8 mouse cellular contexts compared by ENCODE assay signal in the genomic region with DNA sequence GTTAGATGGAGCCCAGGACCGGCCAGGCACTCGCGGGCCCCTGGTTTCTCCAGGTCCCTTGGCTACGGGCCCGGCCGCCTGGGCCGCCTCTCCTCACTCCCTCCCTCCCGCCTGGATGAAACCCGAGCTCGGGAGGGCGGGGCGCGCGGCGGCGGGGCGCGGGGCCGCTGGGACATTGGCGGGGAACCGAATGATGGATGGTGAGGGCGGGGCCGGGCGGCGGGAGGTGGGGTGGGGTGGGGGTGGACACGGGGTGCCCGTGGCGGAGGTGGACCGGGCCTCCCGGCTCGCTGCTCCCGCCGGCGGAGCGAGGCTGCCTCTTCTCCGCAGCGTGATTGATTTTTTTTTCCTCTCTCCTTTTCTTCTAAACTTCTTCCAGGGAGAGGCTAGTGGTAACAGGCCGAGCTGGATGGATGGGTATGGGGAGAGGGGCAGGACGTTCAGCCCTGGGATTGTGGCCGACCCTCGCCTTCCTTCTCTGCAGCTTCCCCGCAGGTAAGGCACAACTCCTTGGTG. TPM values are rescaled to one million over a fixed set of nuclear protein-coding genes. Genes with fewer than 3 reads are reported as not detected.
A peak's percentile ranks its signal among the peaks of the same experiment; 100 is the strongest.
DNase-seq lines count a peak whose midpoint lies in the region; ATAC-seq and TF ChIP-seq lines count a peak whose summit lies in the region.

No protein-coding gene starts in this region.

- no peaks in the 10 kb centered on the region for H3K79me2 ChIP-seq in CH12.LX (replicated peaks; ENCODE audit: control insufficient read depth, extremely low read depth, insufficient read depth, poor library complexity, severe bottlenecking)

- H3K4me1 ChIP-seq in CH12.LX (ENCODE audit: control insufficient read depth in 1 of 2, insufficient read depth in 2 of 2), result peaks cover 4 to 47% of the 10 kb centered on the region in 2 experiments
- peaks cover 6% of the 10 kb centered on the region for H3K4me1 ChIP-seq in brown adipose tissue, adult 24 weeks (ENCODE audit: control insufficient read depth, insufficient read depth, insufficient read length, low read length)
- H3K4me1 ChIP-seq in forebrain, embryonic 12.5 days, result peaks cover 77% of the 10 kb centered on the region
- H3K4me1 ChIP-seq in heart, embryonic 14.5 days (ENCODE audit: control insufficient read depth in 2 of 2, insufficient read depth in 2 of 2, low read length in 2 of 2), result peaks cover 13 to 20% of the 10 kb centered on the region in 2 experiments
- H3K4me1 ChIP-seq in liver, embryonic 16.5 days (ENCODE audit: control insufficient read depth, low read depth, low read length), result no peaks in the 10 kb centered on the region
- peaks cover 17% of the 10 kb centered on the region for H3K4me1 ChIP-seq in olfactory bulb, adult 2 months (ENCODE audit: control insufficient read depth, insufficient read depth, low read length)

- ATAC-seq in forebrain, embryonic 12.5 days (ENCODE audit: low FRiP score), result peak; percentile 87
- peak; percentile 90 for ATAC-seq in heart, embryonic 14.5 days (ENCODE audit: insufficient number of reproducible peaks, insufficient read depth, low FRiP score, low read depth)
- ATAC-seq in liver, embryonic 16.5 days (ENCODE audit: low read depth), result peak; percentile 77

- in situ Hi-C loops in CH12.LX (cut with MboI; ENCODE audit: low pct_ligation_motif_present, low pct_unique_long_range_greater_than_20kb, low sequenced_read_pairs), result loop anchor here (25.0 kb wide), 1 partner anchor 1004 kb away; no protein-coding TSS in a partner anchor

- peak overlapping the region in 2 of 3 experiments; percentile 9 to 24 for H3K4me3 ChIP-seq in CH12.LX (replicated peaks in 1 of 3; ENCODE audit: low read depth in 2 of 3, low read length in 2 of 3, poor library complexity in 1 of 3)
- H3K4me3 ChIP-seq in brown adipose tissue, adult 24 weeks (ENCODE audit: insufficient read depth, low read depth, low read length), result peak overlapping the region; percentile 74
- peak overlapping the region; percentile 80 for H3K4me3 ChIP-seq in forebrain, embryonic 12.5 days (replicated peaks)
- H3K4me3 ChIP-seq in heart, embryonic 14.5 days (ENCODE audit: control insufficient read depth in 1 of 2, insufficient read depth in 1 of 2, low read depth in 1 of 2, low read length in 2 of 2), result peak overlapping the region; percentile 70 to 81
- peak overlapping the region; percentile 44 for H3K4me3 ChIP-seq in liver, embryonic 16.5 days (ENCODE audit: low read depth, low read length)
- H3K4me3 ChIP-seq in olfactory bulb, adult 2 months (ENCODE audit: insufficient read depth, low read depth, low read length), result peak overlapping the region; percentile 36

- TF ChIP-seq RAD21 in CH12.LX (IDR thresholded peaks at IDR 0.05; ENCODE audit: low read depth, low read length), result no peak

- H3K36me3 ChIP-seq in CH12.LX (replicated peaks in 1 of 2; ENCODE audit: control insufficient read depth in 1 of 2, insufficient read depth in 1 of 2, low read length in 1 of 2), result no peaks in the 10 kb centered on the region
- peaks cover 22% of the 10 kb centered on the region for H3K36me3 ChIP-seq in forebrain, embryonic 12.5 days (replicated peaks)
- no peaks in the 10 kb centered on the region for H3K36me3 ChIP-seq in heart, embryonic 14.5 days (ENCODE audit: control insufficient read depth, insufficient read depth, low read length)
- H3K36me3 ChIP-seq in liver, embryonic 16.5 days (ENCODE audit: control insufficient read depth, insufficient read depth), result no peaks in the 10 kb centered on the region

- peak overlapping the region; percentile 68 for H3K4me2 ChIP-seq in CH12.LX (ENCODE audit: insufficient read depth, low read depth, poor library complexity, severe bottlenecking)
- peak overlapping the region; percentile 85 for H3K4me2 ChIP-seq in forebrain, embryonic 12.5 days
- H3K4me2 ChIP-seq in heart, embryonic 14.5 days (ENCODE audit: low read length), result peak overlapping the region; percentile 100
- H3K4me2 ChIP-seq in liver, embryonic 16.5 days (ENCODE audit: low read depth, low read length), result peak overlapping the region; percentile 58

- H3K27ac ChIP-seq in CH12.LX (ENCODE audit: insufficient read depth, low read depth), result no peak overlapping the region
- peak overlapping the region; percentile 53 for H3K27ac ChIP-seq in brown adipose tissue, adult 24 weeks (replicated peaks; ENCODE audit: low read depth, low read length)
- peak overlapping the region; percentile 93 for H3K27ac ChIP-seq in forebrain, embryonic 12.5 days
- H3K27ac ChIP-seq in heart, embryonic 14.5 days (replicated peaks in 1 of 2; ENCODE audit: control insufficient read depth in 1 of 2, insufficient read depth in 1 of 2, low read depth in 2 of 2, low read length in 2 of 2), result peak overlapping the region; percentile 69 to 74
- no peak overlapping the region for H3K27ac ChIP-seq in liver, embryonic 16.5 days (ENCODE audit: low read length)
- H3K27ac ChIP-seq in olfactory bulb, adult 2 months (ENCODE audit: insufficient read depth, low read depth, low read length), result no peak overlapping the region

- H3K27me3 ChIP-seq in CH12.LX (replicated peaks), result peaks cover 25% of the 10 kb centered on the region
- no peaks in the 10 kb centered on the region for H3K27me3 ChIP-seq in forebrain, embryonic 12.5 days
- peaks cover 37% of the 10 kb centered on the region for H3K27me3 ChIP-seq in heart, embryonic 14.5 days (ENCODE audit: control insufficient read depth, insufficient read depth, low read length)
- peaks cover 51% of the 10 kb centered on the region for H3K27me3 ChIP-seq in liver, embryonic 16.5 days (ENCODE audit: control insufficient read depth, insufficient read depth, low read depth, low read length)

- no peak overlapping the region; the same call in 1 of the 2 replicates for H3K9ac ChIP-seq in CH12.LX (ENCODE audit: insufficient read depth, low read depth)
- peak overlapping the region; percentile 89 for H3K9ac ChIP-seq in forebrain, embryonic 12.5 days
- H3K9ac ChIP-seq in heart, embryonic 14.5 days (ENCODE audit: low read length), result peak overlapping the region; percentile 85
- H3K9ac ChIP-seq in liver, embryonic 16.5 days (ENCODE audit: low read depth, low read length), result no peak overlapping the region; the same call in 1 of the 2 replicates

- H3K9me3 ChIP-seq in CH12.LX (replicated peaks; ENCODE audit: low read length), result no peaks in the 10 kb centered on the region
- H3K9me3 ChIP-seq in forebrain, embryonic 12.5 days, result no peaks in the 10 kb centered on the region
- H3K9me3 ChIP-seq in heart, embryonic 14.5 days (ENCODE audit: control insufficient read depth, low read length), result no peaks in the 10 kb centered on the region
- no peaks in the 10 kb centered on the region for H3K9me3 ChIP-seq in liver, embryonic 16.5 days (replicated peaks; ENCODE audit: control insufficient read depth, low read length)

- under 1% methylated on average over 30 of the region's 42 CpGs for WGBS in forebrain, embryonic 12.5 days
- 2% methylated on average over 28 of the region's 42 CpGs for WGBS in heart, embryonic 14.5 days
- 1% methylated on average over 35 of the region's 42 CpGs for WGBS in liver, embryonic 16.5 days (ENCODE audit: insufficient replicate concordance)
- WGBS in olfactory bulb, adult 2 months, result 2% methylated on average over 39 of the region's 42 CpGs

- DNase-seq in CH12.LX (ENCODE audit: extremely low read depth), result no peak
- DNase-seq in kidney, postnatal 10 days, result peak; percentile 96
- peak; percentile 84 for DNase-seq in yolk sac, embryonic 10.5 days (ENCODE audit: low spot score)

- TF ChIP-seq CTCF in CH12.LX (conservative IDR thresholded peaks at IDR 0.05 in 1 of 2, IDR thresholded peaks at IDR 0.05 in 1 of 2; ENCODE audit: low read depth in 2 of 2, low read length in 2 of 2), result no peak
- TF ChIP-seq CTCF in olfactory bulb, adult 2 months (IDR thresholded peaks at IDR 0.05; ENCODE audit: insufficient read depth, low read depth, low read length), result no peak

- no peak for TF ChIP-seq POLR2A in CH12.LX (IDR thresholded peaks at IDR 0.05; ENCODE audit: low read depth, low read length)
- TF ChIP-seq POLR2A in olfactory bulb, adult 2 months (IDR thresholded peaks at IDR 0.05; ENCODE audit: insufficient read depth, low read depth, low read length), result no peak

- no peak for TF ChIP-seq EP300 in CH12.LX (IDR thresholded peaks at IDR 0.05; ENCODE audit: low read length)

- dilution Hi-C loops in CH12.LX (cut with MboI; ENCODE audit: extremely low pct_ligation_motif_present, extremely low pct_unique_long_range_greater_than_20kb, low sequenced_read_pairs), result no loop called here

TF ChIP-seq in CH12.LX, 34 proteins besides CTCF, POLR2A, EP300 and RAD21 (continues in another document):
- no peak for TF ChIP-seq RCOR1 (conservative IDR thresholded peaks at IDR 0.05; ENCODE audit: low read depth, low read length)
- no peak for TF ChIP-seq JUND (conservative IDR thresholded peaks at IDR 0.05; ENCODE audit: low read depth, low read length)
- no peak for TF ChIP-seq MAFK (IDR thresholded peaks at IDR 0.05; ENCODE audit: insufficient replicate concordance, low read length)
- no peak for TF ChIP-seq NELFE (IDR thresholded peaks at IDR 0.05; ENCODE audit: low read depth, low read length)
- no peak for TF ChIP-seq ELF1 (IDR thresholded peaks at IDR 0.05; ENCODE audit: low read depth, low read length)
- no peak for TF ChIP-seq PAX5 (IDR thresholded peaks at IDR 0.05; ENCODE audit: low read length)
- TF ChIP-seq MYC (IDR thresholded peaks at IDR 0.05; ENCODE audit: low read depth, low read length), result no peak
- no peak for TF ChIP-seq HCFC1 (IDR thresholded peaks at IDR 0.05; ENCODE audit: low read depth, low read length)
- no peak for TF ChIP-seq SIN3A (IDR thresholded peaks at IDR 0.05; ENCODE audit: low read length)
- no peak for TF ChIP-seq KAT2A (IDR thresholded peaks at IDR 0.05; ENCODE audit: insufficient replicate concordance, low read length)
- TF ChIP-seq MAX (IDR thresholded peaks at IDR 0.05; ENCODE audit: low read length), result no peak
- TF ChIP-seq TBP (conservative IDR thresholded peaks at IDR 0.05; ENCODE audit: low read depth, low read length), result no peak
- TF ChIP-seq GABPA (IDR thresholded peaks at IDR 0.05; ENCODE audit: insufficient replicate concordance, low read depth, low read length), result no peak
- no peak for TF ChIP-seq USF2 (conservative IDR thresholded peaks at IDR 0.05; ENCODE audit: low read depth, low read length)
- no peak for TF ChIP-seq UBTF (IDR thresholded peaks at IDR 0.05; ENCODE audit: low read depth, low read length)

RNA-seq across cellular contexts. Expression of a gene that starts 15.8 kb away (rescaled TPM):
- total RNA-seq in CH12.LX (2012; rRNA removed), result 0.04 TPM in 1 of 2 replicates, not detected in the other
- total RNA-seq in CH12.LX (2014; rRNA removed), result not detected in 2 replicates
- 0.07 TPM in 1 of 2 replicates, not detected in the other for polyA plus RNA-seq in CH12.LX (2012; ENCODE audit: insufficient read length, low read depth)
- 12.8 and 14.5 TPM in 2 replicates for polyA plus RNA-seq in brown adipose tissue, adult 24 weeks (2012; ENCODE audit: insufficient read depth, insufficient read length, missing spikeins)
- polyA plus RNA-seq in forebrain, embryonic 12.5 days (2016; fragmentation: Nextera tagmentation; extraction: Ambion mirVana), result 37.3 and 42.3 TPM in 2 replicates
- 3.1 and 3.2 TPM in 2 replicates for polyA plus RNA-seq in heart, embryonic 14.5 days (2014; fragmentation: Nextera tagmentation; extraction: Ambion mirVana)
- polyA plus RNA-seq in liver, embryonic 16.5 days (2015; fragmentation: Nextera tagmentation; extraction: Ambion mirVana), result 0.11 and 0.19 TPM in 2 replicates
- polyA plus RNA-seq in olfactory bulb, adult 2 months (2012; ENCODE audit: insufficient read depth, insufficient read length, low replicate concordance, missing spikeins), result not detected in 2 replicates

Comparison
In these comparisons a context has a peak if more than half of its experiments do, and no peak if none do; other contexts are left out.
1. H3K27ac ChIP-seq: peak in brown adipose tissue, adult 24 weeks (single experiment), forebrain, embryonic 12.5 days (single experiment) and heart, embryonic 14.5 days (2 of 2); none in CH12.LX (single experiment), liver, embryonic 16.5 days (single experiment) and olfactory bulb, adult 2 months (single experiment).
2. H3K4me3 ChIP-seq: peak in every context shown above with its lines; median percentile 80 in forebrain, embryonic 12.5 days; 76 in heart, embryonic 14.5 days; 74 in brown adipose tissue, adult 24 weeks; 44 in liver, embryonic 16.5 days; 36 in olfactory bulb, adult 2 months; 16 in CH12.LX.
3. H3K9ac ChIP-seq: peak in forebrain, embryonic 12.5 days (single experiment) and heart, embryonic 14.5 days (single experiment); none in CH12.LX (single experiment) and liver, embryonic 16.5 days (single experiment).
4. Peak in every context shown above with its lines, with median percentiles within 50 percentile points of each other: H3K4me2 ChIP-seq and ATAC-seq.